Mouse (Mus musculus) C2C12 (cell line): ENCODE results near the gene Hoxd8.

ENCODE experiments used
- CEBPB ChIP-seq: IDR thresholded peaks from one replicate; pipeline ENCODE4 v1.6.1; 2011; ENCODE audit warnings: low read depth, mild to moderate bottlenecking, control low read depth, moderate library complexity
- CTCF ChIP-seq: IDR thresholded peaks from one replicate; pipeline ENCODE4 v1.5.1; 2011; ENCODE audit not compliant: control insufficient read depth, insufficient read depth, insufficient read length
- FOSL1 ChIP-seq: IDR thresholded peaks from one replicate; pipeline ENCODE4 v1.8.0; 2011; ENCODE audit warnings: mild to moderate bottlenecking, low read length; ENCODE audit not compliant: poor library complexity, insufficient read depth, severe bottlenecking
- MAX ChIP-seq: IDR thresholded peaks from one replicate; pipeline ENCODE4 v1.6.1; 2011; ENCODE audit warnings: mild to moderate bottlenecking, control low read depth
- MYOD1 ChIP-seq: IDR thresholded peaks from one replicate; pipeline ENCODE4 v1.6.1; 2011; ENCODE audit warnings: low read depth; ENCODE audit not compliant: control insufficient read depth, insufficient read length
- MYOG ChIP-seq: IDR thresholded peaks from one replicate; pipeline ENCODE4 v1.6.1; 2011; ENCODE audit not compliant: control insufficient read depth, insufficient read length; ENCODE audit errors: extremely low read depth
- USF1 ChIP-seq: IDR thresholded peaks from one replicate; pipeline ENCODE4 v1.6.1; 2011; ENCODE audit warnings: low read depth, mild to moderate bottlenecking, control low read depth, moderate library complexity

DNA sequence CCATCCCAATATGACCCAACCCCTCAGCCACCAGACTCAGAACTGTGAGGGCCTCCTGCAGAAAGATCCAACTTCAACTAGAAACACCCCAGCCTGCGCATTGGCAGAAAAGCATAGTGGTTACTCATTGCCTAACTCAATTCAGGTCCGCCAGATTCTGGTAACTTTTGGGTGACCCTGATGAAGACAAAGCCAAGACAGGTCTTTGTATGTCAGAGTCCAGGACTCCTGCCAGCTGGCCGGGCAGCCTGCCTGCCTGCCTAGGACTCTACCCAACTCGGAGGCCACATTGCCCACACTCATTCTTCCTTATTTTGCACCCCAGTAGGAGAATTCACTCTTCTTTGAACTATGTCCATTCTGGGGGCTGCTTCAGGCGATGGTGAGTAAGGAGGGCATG lies 22.1 kb downstream of the Hoxd8 start, which contains the start of gene Gm28230:
- TF ChIP-seq CTCF (no peak), USF1 (no peak), MYOG (no peak), MAX (no peak), CEBPB (no peak), FOSL1 (no peak), MYOD1 (no peak)
